Mouse (Mus musculus) heart, embryonic 10.5 days (tissue): Measurements from ENCODE around the gene Tas1r2. TPM values are rescaled to one million over a fixed set of nuclear protein-coding genes. Genes with fewer than 3 reads are reported as not detected.

Experiments used
- microRNA-seq: library from miRNA; unstranded; fragments of <30 nt; microRNA quantifications from one replicate; pipeline ENCODE4, GENCODE M21; 2017
- polyA plus RNA-seq: library from polyadenylated mRNA; unstranded; fragments of >200 nt; fragmentation: Nextera tagmentation; extraction: Ambion mirVana; gene quantifications from 2 replicates; pipeline ENCODE4 v1.2.1, GENCODE M21; 2016

Tas1r2 gene
- polyA plus RNA-seq, 1 experiment from 2014 or later, result not detected

Small RNA genes within 50 kb of the gene (microRNA-seq; reads per million reads assigned to microRNA genes)
- not detected for gene Mir7020

Other genes starting within 250 kb of the Tas1r2 start
- gene Iffo2, start 123.0 kb upstream of the Tas1r2 start, polyA plus RNA-seq, result 3.4 and 4.8 TPM in 2 replicates
- gene Gm21969, start 50.4 kb upstream of the Tas1r2 start, polyA plus RNA-seq, result not detected in 2 replicates
- 28.0 and 28.3 TPM in 2 replicates for gene Aldh4a1, start 30.7 kb upstream of the Tas1r2 start, polyA plus RNA-seq
- 0.03 TPM in 1 of 2 replicates, not detected in the other for gene Pax7, start 180.0 kb downstream of the Tas1r2 start, polyA plus RNA-seq